Mouse (Mus musculus) MEL (cell line): Measurements from ENCODE around the gene Kif6. TPM values are rescaled to one million over a fixed set of nuclear protein-coding genes. Genes with fewer than 3 reads are reported as not detected.

Source experiments
- DNase-seq: peaks from one replicate; pipeline ENCODE4 v3.0.0; 2011; ENCODE audit warnings: low read depth, low spot score
- H3K27ac ChIP-seq: 2 replicates; pipeline ENCODE4 v1.5.1; 2012; ENCODE audit warnings: low read depth, mild to moderate bottlenecking, control low read depth, low read length, moderate library complexity; ENCODE audit not compliant: control insufficient read depth
- H3K27me3 ChIP-seq, 2 experiments: fragments of 150-350 bp in 1 of 2; sonication (generic) in 1 of 2; 2 replicates each; pipeline ENCODE4 v1.6.1; 2012; ENCODE audit warnings: low read length in 2 of 2, mild to moderate bottlenecking in 2 of 2, improper control_type of control experiment in 1 of 2, moderate library complexity in 1 of 2; ENCODE audit not compliant: insufficient read depth in 2 of 2, control insufficient read depth in 1 of 2
- H3K36me3 ChIP-seq, 2 experiments: 2 replicates each; pipeline ENCODE4 v1.6.1; 2012 to 2014; ENCODE audit warnings: low read length in 2 of 2, improper control_type of control experiment in 1 of 2, inconsistent platforms in 1 of 2, mild to moderate bottlenecking in 1 of 2; ENCODE audit not compliant: insufficient read depth in 2 of 2, control insufficient read depth in 1 of 2
- H3K4me1 ChIP-seq, 2 experiments: fragments of 150-350 bp in 1 of 2; sonication (generic) in 1 of 2; 2 replicates each; pipeline ENCODE4 v1.6.1; 2012; ENCODE audit warnings: low read length in 2 of 2, improper control_type of control experiment in 1 of 2, mild to moderate bottlenecking in 1 of 2; ENCODE audit not compliant: insufficient read depth in 2 of 2, control insufficient read depth in 1 of 2
- H3K4me3 ChIP-seq, 2 experiments: fragments of 150-350 bp in 1 of 2; sonication (generic) in 1 of 2; 2 replicates each; pipeline ENCODE4 v1.5.1; 2012; ENCODE audit warnings: low read depth in 2 of 2, low read length in 2 of 2, mild to moderate bottlenecking in 2 of 2, moderate library complexity in 2 of 2, control low read depth in 1 of 2, improper control_type of control experiment in 1 of 2; ENCODE audit not compliant: control insufficient read depth in 1 of 2, insufficient read depth in 1 of 2
- H3K79me2 ChIP-seq: 2 replicates; pipeline ENCODE4 v1.6.1; 2012; ENCODE audit warnings: mild to moderate bottlenecking, low read length, moderate library complexity; ENCODE audit not compliant: control insufficient read depth, poor library complexity, insufficient read depth
- H3K9ac ChIP-seq: 2 replicates; pipeline ENCODE4 v1.6.1; 2012; ENCODE audit warnings: low read depth, mild to moderate bottlenecking, control low read depth, low read length, moderate library complexity; ENCODE audit not compliant: control insufficient read depth, poor library complexity, severe bottlenecking
- H3K9me3 ChIP-seq: fragments of 150-350 bp; sonication (generic); replicated peaks from 2 replicates; pipeline ENCODE4 v1.6.1; 2012; ENCODE audit warnings: mild to moderate bottlenecking, low read length, improper control_type of control experiment, moderate library complexity; ENCODE audit not compliant: insufficient read depth
- CHD2 ChIP-seq: IDR thresholded peaks from 2 replicates; pipeline ENCODE4 v1.6.1; 2011; ENCODE audit warnings: low read length, improper control_type of control experiment
- EP300 ChIP-seq, 2 experiments: IDR thresholded peaks; 2 replicates each; pipeline ENCODE4 v1.6.1; 2011; ENCODE audit warnings: improper control_type of control experiment in 2 of 2, low read length in 2 of 2, low read depth in 1 of 2, mild to moderate bottlenecking in 1 of 2
- ETS1 ChIP-seq: IDR thresholded peaks from 2 replicates; pipeline ENCODE4 v1.6.1; 2012; ENCODE audit warnings: low read depth, mild to moderate bottlenecking, inconsistent platforms, low read length, improper control_type of control experiment, moderate library complexity
- HCFC1 ChIP-seq: IDR thresholded peaks from 2 replicates; pipeline ENCODE4 v1.6.1; 2012; ENCODE audit warnings: low read depth, mild to moderate bottlenecking, inconsistent platforms, low read length, improper control_type of control experiment, moderate library complexity
- JUND ChIP-seq: IDR thresholded peaks from 2 replicates; pipeline ENCODE4 v1.6.1; 2011; ENCODE audit warnings: low read depth, mild to moderate bottlenecking, improper control_type of control experiment, low read length
- MYB ChIP-seq: IDR thresholded peaks from 2 replicates; pipeline ENCODE4 v1.6.1; 2011; ENCODE audit warnings: mild to moderate bottlenecking, low read depth, low read length, improper control_type of control experiment
- NRF1 ChIP-seq: IDR thresholded peaks from 2 replicates; pipeline ENCODE4 v1.6.1; 2014; ENCODE audit warnings: low read depth, mild to moderate bottlenecking, inconsistent platforms, low read length, improper control_type of control experiment, moderate library complexity; ENCODE audit not compliant: poor library complexity, insufficient read depth, severe bottlenecking
- POLR2AphosphoS5 ChIP-seq: IDR thresholded peaks from 2 replicates; pipeline ENCODE4 v1.6.1; 2012; ENCODE audit warnings: low read depth, borderline replicate concordance, mild to moderate bottlenecking, inconsistent platforms, low read length, moderate library complexity, mixed read lengths
- RCOR1 ChIP-seq: IDR thresholded peaks from 2 replicates; pipeline ENCODE4 v1.6.1; 2012; ENCODE audit warnings: low read depth, mild to moderate bottlenecking, inconsistent platforms, low read length, improper control_type of control experiment
- SIN3A ChIP-seq: IDR thresholded peaks from 2 replicates; pipeline ENCODE4 v1.6.1; 2012; ENCODE audit warnings: low read length, improper control_type of control experiment, inconsistent platforms
- ZNF384 ChIP-seq: IDR thresholded peaks from 2 replicates; pipeline ENCODE4 v1.6.1; 2012; ENCODE audit warnings: low read depth, mild to moderate bottlenecking, inconsistent platforms, low read length, improper control_type of control experiment
- polyA plus RNA-seq, 2 experiments: library from polyadenylated mRNA; stranded (reverse) in 1 of 2; unstranded in 1 of 2; fragments of >175 nt in 1 of 2; fragments of >200 nt in 1 of 2; gene quantifications; 2 replicates each; pipeline versions ENCODE4 v1.2.1 to v1.2.4; 2012; ENCODE audit warnings: low replicate concordance in 2 of 2, low read depth in 1 of 2; ENCODE audit not compliant: insufficient read length in 2 of 2, insufficient read depth in 1 of 2, missing spikeins in 1 of 2
- total RNA-seq: library from RNA; depleted of rRNA; stranded (reverse); fragments of 300-350 nt; gene quantifications from 2 replicates; pipeline ENCODE4 v1.2.3, GENCODE M21; 2012

Gene Kif6
- total and polyA plus RNA-seq, 3 experiments: not detected

GRCm38 (mm10) chr17:49800157-49800556 lies 185.2 kb downstream of the Kif6 start:
- H3K27ac ChIP-seq: no peak overlapping the region
- H3K9me3 ChIP-seq: no peaks in the 10 kb centered on the region
- no peak overlapping the region for H3K9ac ChIP-seq
- no peaks in the 10 kb centered on the region for H3K27me3 ChIP-seq
- H3K36me3 ChIP-seq: no peaks in the 10 kb centered on the region
- TF ChIP-seq RCOR1: no peak
- no peak overlapping the region for H3K4me3 ChIP-seq
- H3K4me1 ChIP-seq: no peaks in the 10 kb centered on the region
- H3K79me2 ChIP-seq: no peaks in the 10 kb centered on the region
- no peak for DNase-seq

- H3K27ac ChIP-seq: no peak overlapping the region
- no peak for DNase-seq
- no peak overlapping the region for H3K4me3 ChIP-seq
- H3K9ac ChIP-seq: no peak overlapping the region
- TF ChIP-seq ZNF384 (no peak), POLR2AphosphoS5 (no peak), EP300 (IDR thresholded peaks at IDR 0.05; ENCODE audit: low read depth in 1 of 2, low read length in 2 of 2) (no peak), HCFC1 (no peak), ETS1 (no peak), NRF1 (no peak), MYB (no peak)
- H3K9me3 ChIP-seq: no peaks in the 10 kb centered on the region
- no peaks in the 10 kb centered on the region for H3K27me3 ChIP-seq
- no peaks in the 10 kb centered on the region for H3K4me1 ChIP-seq
- no peaks in the 10 kb centered on the region for H3K79me2 ChIP-seq
- no peaks in the 10 kb centered on the region for H3K36me3 ChIP-seq
These were observed 192.5 kb downstream of the Kif6 start for GRCm38 (mm10) chr17:49807461-49807860.

- Histone ChIP-seq H3K4me3 (no peak overlapping the region), H3K36me3 (no peaks in the 10 kb centered on the region), H3K9me3 (no peaks in the 10 kb centered on the region), H3K9ac (no peak overlapping the region), H3K79me2 (no peaks in the 10 kb centered on the region), H3K4me1 (no peaks in the 10 kb centered on the region), H3K27ac (no peak overlapping the region), H3K27me3 (no peaks in the 10 kb centered on the region)
- no peak for DNase-seq
- no peak for TF ChIP-seq CHD2
- no peak for TF ChIP-seq SIN3A
- no peak for TF ChIP-seq JUND
These were observed 193.9 kb downstream of the Kif6 start for GRCm38 (mm10) chr17:49808712-49809343.
